22 mouse cellular contexts compared by ENCODE assay signal in the genomic region with DNA sequence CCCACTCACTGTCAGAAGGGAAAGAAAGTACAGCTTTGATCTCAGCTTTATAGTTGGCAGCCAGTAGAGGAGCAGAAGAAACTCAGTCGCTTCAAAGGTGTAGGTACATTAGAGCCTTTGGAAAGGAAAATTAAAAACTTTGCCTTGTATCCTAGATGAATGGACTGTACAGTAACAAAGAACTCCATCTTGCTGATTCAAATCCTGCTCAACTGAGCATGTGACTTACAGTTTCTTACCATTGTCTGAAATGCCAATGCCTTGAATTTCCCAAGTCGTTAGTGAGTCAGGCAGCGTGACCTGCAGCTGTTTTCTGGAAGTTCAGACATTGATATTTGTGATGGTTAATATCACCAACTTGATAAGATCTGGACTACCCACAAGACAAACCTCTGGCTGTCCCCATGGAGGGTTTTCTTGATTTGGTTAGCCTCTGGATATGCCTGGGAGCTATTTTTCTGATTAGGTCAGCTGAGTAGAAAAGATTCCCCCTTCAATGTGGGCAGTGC. TPM values are rescaled to one million over a fixed set of nuclear protein-coding genes. Genes with fewer than 3 reads are reported as not detected.
"Had no signal": no experiment of that assay in that cellular context is flagged by ENCODE, and none has a peak within 500 bp of the region (broad histone marks: within the 10 kb centered on the region; RNA-seq: fewer than 3 reads in every experiment).

No protein-coding gene starts in this region.

- H3K27ac ChIP-seq: kidney, embryonic 15.5 days; left cerebral cortex, adult 2 months; liver, embryonic 13.5 days; stomach, postnatal 0 days had no signal

- H3K36me3 ChIP-seq: kidney, embryonic 15.5 days had no signal

- H3K4me1 ChIP-seq: kidney, embryonic 15.5 days; liver, embryonic 13.5 days had no signal

- H3K27me3 ChIP-seq: kidney, embryonic 15.5 days; liver, embryonic 13.5 days had no signal

- H3K9me3 ChIP-seq: kidney, embryonic 15.5 days; liver, embryonic 13.5 days had no signal

- H3K4me2 ChIP-seq: kidney, embryonic 15.5 days; liver, embryonic 13.5 days; midbrain, embryonic 11.5 days had no signal

- DNase-seq: kidney, postnatal 10 days; kidney, postnatal 36 days; layer of hippocampus, postnatal 36 days; liver, embryonic 13.5 days; lung, adult 2 months; lung, postnatal 14 days; lung, postnatal 4 days; midbrain, embryonic 14.5 days; right cerebral cortex, adult 18-20 months; right cerebral cortex, postnatal 14 days; right cerebral cortex, postnatal 4 days; thymus, postnatal 25 days had no signal

- H3K4me3 ChIP-seq: kidney, embryonic 15.5 days; left cerebral cortex, adult 2 months; liver, embryonic 13.5 days had no signal

- H3K9ac ChIP-seq: kidney, embryonic 15.5 days; liver, embryonic 13.5 days had no signal

RNA-seq across cellular contexts. Expression of a gene that starts 36.5 kb away (rescaled TPM):
- total RNA-seq: layer of hippocampus, postnatal 36 days; megakaryocyte progenitor cell, adult 5-6 weeks; megakaryocyte-erythroid progenitor cell, adult 5-6 weeks; midbrain, postnatal 0 days had no signal
- polyA plus RNA-seq: limb, embryonic 11.5 days; neural tube, embryonic 11.5 days; stomach, embryonic 14.5 days had no signal
